ENCODE assay signal across 27 mouse cellular contexts in the genomic region with DNA sequence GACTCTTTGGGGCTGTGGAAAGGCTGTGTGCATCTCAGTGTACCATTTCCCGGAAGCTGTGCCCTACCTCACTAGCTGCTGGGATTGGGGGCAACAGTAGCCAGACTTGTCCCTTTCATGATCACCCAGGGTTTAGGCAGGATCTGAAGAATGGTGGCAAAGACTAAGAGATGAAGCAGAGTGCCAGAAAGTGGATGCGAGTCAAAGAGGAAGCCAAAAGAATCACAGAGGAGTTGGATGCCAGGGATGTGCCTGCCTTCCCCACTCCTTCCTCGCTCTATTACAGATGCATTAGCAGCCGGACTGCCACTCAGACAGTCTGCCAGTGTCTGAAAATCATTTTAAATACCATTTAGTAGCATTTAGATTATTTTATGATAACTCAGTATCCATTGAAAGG.
DNase-seq lines count a peak whose midpoint lies in the region; ATAC-seq lines count a peak whose summit lies in the region.
"Had no signal": no experiment of that assay in that cellular context is flagged by ENCODE, and none has a peak within 500 bp of the region (broad histone marks: within the 10 kb centered on the region; RNA-seq: fewer than 3 reads in every experiment).

No protein-coding gene starts in this region.

- peak overlapping the region; percentile 25 for H3K27ac ChIP-seq in forebrain, embryonic 16.5 days (ENCODE audit: low read length)
- H3K27ac ChIP-seq in forebrain, embryonic 13.5 days, result no peak overlapping the region
- H3K27ac ChIP-seq in midbrain, embryonic 15.5 days, result 0 out of 2 replicates have a peak overlapping the region, but pooled peaks have one; percentile 5
- no peak overlapping the region for H3K27ac ChIP-seq in midbrain, embryonic 10.5 days (replicated peaks)
- H3K27ac ChIP-seq: heart, adult 2 months; heart, embryonic 10.5 days; heart, embryonic 13.5 days; hindbrain, embryonic 12.5 days; hindbrain, embryonic 15.5 days; intestine, embryonic 15.5 days had no signal

- no peaks in the 10 kb centered on the region for H3K36me3 ChIP-seq in forebrain, embryonic 16.5 days (ENCODE audit: control insufficient read depth, insufficient read depth)
- H3K36me3 ChIP-seq in forebrain, embryonic 13.5 days (ENCODE audit: poor library complexity, severe bottlenecking), result no peaks in the 10 kb centered on the region
- H3K36me3 ChIP-seq in midbrain, embryonic 15.5 days (replicated peaks), result no peaks in the 10 kb centered on the region
- H3K36me3 ChIP-seq in midbrain, embryonic 10.5 days, result no peaks in the 10 kb centered on the region
- H3K36me3 ChIP-seq: G1E; heart, embryonic 10.5 days; heart, embryonic 13.5 days; hindbrain, embryonic 12.5 days; hindbrain, embryonic 15.5 days; intestine, embryonic 15.5 days had no signal

- no peak overlapping the region for H3K4me2 ChIP-seq in forebrain, embryonic 16.5 days (ENCODE audit: low read length)
- no peak overlapping the region for H3K4me2 ChIP-seq in forebrain, embryonic 13.5 days
- no peak overlapping the region for H3K4me2 ChIP-seq in midbrain, embryonic 15.5 days
- H3K4me2 ChIP-seq: heart, embryonic 13.5 days; hindbrain, embryonic 12.5 days; hindbrain, embryonic 15.5 days; intestine, embryonic 15.5 days had no signal

- 58% methylated on average over 4 of the region's 4 CpGs for whole genome bisulfite sequencing in forebrain, embryonic 16.5 days
- WGBS in forebrain, embryonic 13.5 days, result 87% methylated on average over 4 of the region's 4 CpGs
- WGBS in midbrain, embryonic 15.5 days, result 73% methylated on average over 4 of the region's 4 CpGs
- WGBS in midbrain, embryonic 10.5 days, result 92% methylated on average over 4 of the region's 4 CpGs

- DNase-seq in cerebellum, postnatal 14 days, result peak; percentile 9 to 20
- DNase-seq in cerebellum, adult 9-10 months, result no peak
- DNase-seq in midbrain, embryonic 10.5 days (ENCODE audit: low spot score), result no peak
- no peak for DNase-seq in embryo, embryonic 11 days
- DNase-seq: adrenal gland, postnatal 10 days; adrenal gland, postnatal 36 days; B cell, adult 2 months; cerebellum, adult 11 months; cerebellum, adult 2 months; cerebellum, postnatal 36 days; gastrocnemius, postnatal 10 days; gastrocnemius, postnatal 36 days; heart, adult 2 months; heart, postnatal 14 days; heart, postnatal 4 days; kidney, adult 11 months had no signal

- H3K9me3 ChIP-seq in forebrain, embryonic 16.5 days (ENCODE audit: control insufficient read depth, low read length), result no peaks in the 10 kb centered on the region
- H3K9me3 ChIP-seq in forebrain, embryonic 13.5 days (replicated peaks), result no peaks in the 10 kb centered on the region
- no peaks in the 10 kb centered on the region for H3K9me3 ChIP-seq in midbrain, embryonic 15.5 days
- H3K9me3 ChIP-seq in midbrain, embryonic 10.5 days (replicated peaks), result no peaks in the 10 kb centered on the region
- H3K9me3 ChIP-seq: G1E; heart, embryonic 10.5 days; heart, embryonic 13.5 days; hindbrain, embryonic 12.5 days; hindbrain, embryonic 15.5 days; intestine, embryonic 15.5 days had no signal

- no peaks in the 10 kb centered on the region for H3K27me3 ChIP-seq in forebrain, embryonic 16.5 days (replicated peaks; ENCODE audit: control insufficient read depth, insufficient read depth, low read length)
- H3K27me3 ChIP-seq in forebrain, embryonic 13.5 days, result no peaks in the 10 kb centered on the region
- no peaks in the 10 kb centered on the region for H3K27me3 ChIP-seq in midbrain, embryonic 15.5 days (replicated peaks)
- no peaks in the 10 kb centered on the region for H3K27me3 ChIP-seq in midbrain, embryonic 10.5 days (ENCODE audit: low read depth, poor library complexity, severe bottlenecking)
- H3K27me3 ChIP-seq: CH12.LX; heart, embryonic 13.5 days; hindbrain, embryonic 12.5 days; hindbrain, embryonic 15.5 days; intestine, embryonic 15.5 days had no signal

- no peak overlapping the region for H3K9ac ChIP-seq in forebrain, embryonic 16.5 days (replicated peaks; ENCODE audit: low read depth, low read length)
- H3K9ac ChIP-seq in forebrain, embryonic 13.5 days, result no peak overlapping the region
- no peak overlapping the region for H3K9ac ChIP-seq in midbrain, embryonic 15.5 days
- H3K9ac ChIP-seq: heart, embryonic 13.5 days; hindbrain, embryonic 12.5 days; hindbrain, embryonic 15.5 days; intestine, embryonic 15.5 days had no signal

- no peak overlapping the region for H3K4me3 ChIP-seq in forebrain, embryonic 16.5 days (replicated peaks; ENCODE audit: low read length)
- H3K4me3 ChIP-seq in forebrain, embryonic 13.5 days, result no peak overlapping the region
- no peak overlapping the region for H3K4me3 ChIP-seq in midbrain, embryonic 15.5 days
- H3K4me3 ChIP-seq in midbrain, embryonic 10.5 days, result no peak overlapping the region
- H3K4me3 ChIP-seq: heart, adult 2 months; heart, embryonic 10.5 days; heart, embryonic 13.5 days; hindbrain, embryonic 12.5 days; hindbrain, embryonic 15.5 days; intestine, embryonic 15.5 days had no signal

- H3K4me1 ChIP-seq in forebrain, embryonic 16.5 days (replicated peaks; ENCODE audit: control insufficient read depth, insufficient read depth, low read length), result peaks cover 10% of the 10 kb centered on the region; the same call in 1 of the 2 replicates
- no peaks in the 10 kb centered on the region for H3K4me1 ChIP-seq in forebrain, embryonic 13.5 days
- H3K4me1 ChIP-seq in midbrain, embryonic 15.5 days, result no peaks in the 10 kb centered on the region
- peaks cover 3% of the 10 kb centered on the region; the same call in 1 of the 2 replicates for H3K4me1 ChIP-seq in midbrain, embryonic 10.5 days
- H3K4me1 ChIP-seq: heart, embryonic 10.5 days; heart, embryonic 13.5 days; hindbrain, embryonic 12.5 days; hindbrain, embryonic 15.5 days; intestine, embryonic 15.5 days had no signal

- ATAC-seq in forebrain, embryonic 16.5 days, result no peak; the same call in 1 of the 2 replicates
- ATAC-seq in forebrain, embryonic 13.5 days, result no peak
- ATAC-seq in midbrain, embryonic 15.5 days (replicated peaks), result no peak
- ATAC-seq: intestine, embryonic 15.5 days; Patski had no signal

Comparison
In these comparisons a context has a peak if more than half of its experiments do, and no peak if none do; other contexts are left out.
1. DNase-seq: peak in cerebellum, postnatal 14 days (2 of 2); none in cerebellum, adult 9-10 months (single experiment), midbrain, embryonic 10.5 days (single experiment) and embryo, embryonic 11 days (single experiment).
2. H3K27ac ChIP-seq: peak in forebrain, embryonic 16.5 days (single experiment) and midbrain, embryonic 15.5 days (single experiment); none in forebrain, embryonic 13.5 days (single experiment) and midbrain, embryonic 10.5 days (single experiment).